Mouse (Mus musculus): ENCODE data around the gene Sult1d1. TPM values are rescaled to one million over a fixed set of nuclear protein-coding genes. Genes with fewer than 3 reads are reported as not detected.
"Not testable (repeated sequence)": the region's sequence is repeated elsewhere in the genome, so short reads cannot be mapped to it uniquely, and the experiment has no call there.

Sult1d1 gene
- not detected for total RNA-seq (2021)
- long read RNA-seq, experiment 1, result 0 reads
- long read RNA-seq, experiment 2, result 0 reads

GRCm38 (mm10) chr5:87568845-87569244 lies at the start of gene Sult1d1:
Sult1d1 (minus strand) TSS chr5:87569027.
- no peak for DNase-seq (ENCODE audit: low spot score in 2 of 2)

GRCm38 (mm10) chr5:87615128-87615390 lies 46.2 kb upstream of the Sult1d1 start:
- DNase-seq (ENCODE audit: low spot score in 2 of 2), result no peak

- no peak for DNase-seq (ENCODE audit: low spot score in 2 of 2)
Observed at GRCm38 (mm10) chr5:87614364-87615127, 45.7 kb upstream of the Sult1d1 start.

GRCm38 (mm10) chr5:87601018-87601417 lies 32.2 kb upstream of the Sult1d1 start:
- DNase-seq (ENCODE audit: low spot score in 2 of 2), result no peak

- DNase-seq (ENCODE audit: low spot score in 2 of 2), result no peak
Observed at GRCm38 (mm10) chr5:87597891-87598290, 29.1 kb upstream of the Sult1d1 start.

- DNase-seq (ENCODE audit: low spot score in 2 of 2), result no peak
Observed at GRCm38 (mm10) chr5:87591494-87591893, 22.7 kb upstream of the Sult1d1 start, which contains the start of gene Sult1e1. Sult1e1 (minus strand) TSS chr5:87591594.

- no peak for DNase-seq (ENCODE audit: low spot score in 2 of 2)
Observed at GRCm38 (mm10) chr5:87589916-87590315, 21.1 kb upstream of the Sult1d1 start.

GRCm38 (mm10) chr5:87580389-87580788 lies 11.6 kb upstream of the Sult1d1 start:
- DNase-seq (ENCODE audit: low spot score in 2 of 2), result no peak

- no peak for DNase-seq (ENCODE audit: low spot score in 2 of 2)
Observed at GRCm38 (mm10) chr5:87574174-87574573, 5.3 kb upstream of the Sult1d1 start.

GRCm38 (mm10) chr5:87573490-87573889 lies 4.7 kb upstream of the Sult1d1 start:
- DNase-seq (ENCODE audit: low spot score in 2 of 2), result no peak

GRCm38 (mm10) chr5:87572781-87573180 lies 4.0 kb upstream of the Sult1d1 start:
- DNase-seq (ENCODE audit: low spot score in 2 of 2), result no peak

GRCm38 (mm10) chr5:87567306-87567705 lies 1.5 kb downstream of the Sult1d1 start:
- DNase-seq (ENCODE audit: low spot score in 2 of 2), result no peak

- no peak for DNase-seq (ENCODE audit: low spot score in 2 of 2)
Observed at GRCm38 (mm10) chr5:87562966-87563365, 5.9 kb downstream of the Sult1d1 start.

GRCm38 (mm10) chr5:87562526-87562925 lies 6.3 kb downstream of the Sult1d1 start:
- DNase-seq (ENCODE audit: low spot score in 2 of 2), result no peak

- DNase-seq (ENCODE audit: low spot score in 2 of 2), result no peak
Observed at GRCm38 (mm10) chr5:87560145-87560544, 8.7 kb downstream of the Sult1d1 start.

- no peak for DNase-seq (ENCODE audit: low spot score in 2 of 2)
Observed at GRCm38 (mm10) chr5:87550935-87551334, 17.9 kb downstream of the Sult1d1 start.

GRCm38 (mm10) chr5:87538111-87538510 lies 30.7 kb downstream of the Sult1d1 start, which contains the start of gene Sult1b1:
Sult1b1 (minus strand) TSS chr5:87538195.
- DNase-seq (ENCODE audit: low spot score in 2 of 2), result no peak

GRCm38 (mm10) chr5:87535994-87536644 lies 32.7 kb downstream of the Sult1d1 start:
- no peak for DNase-seq (ENCODE audit: low spot score in 2 of 2)

- no peak for DNase-seq (ENCODE audit: low spot score in 2 of 2)
Observed at GRCm38 (mm10) chr5:87532288-87532687, 36.5 kb downstream of the Sult1d1 start.

GRCm38 (mm10) chr5:87523561-87523960 lies 45.3 kb downstream of the Sult1d1 start:
- DNase-seq (ENCODE audit: low spot score in 2 of 2), result not testable (repeated sequence)

GRCm38 (mm10) chr5:87505776-87506458 lies 62.9 kb downstream of the Sult1d1 start:
- DNase-seq (ENCODE audit: low spot score in 2 of 2), result no peak
